Mouse (Mus musculus): ENCODE data around the gene Car10.
A peak's percentile ranks its signal among the peaks of the same experiment; 100 is the strongest.

Gene Car10

GRCm38 (mm10) chr11:93581326-93581725 is 483.5 kb downstream of the Car10 start:
- no peak for DNase-seq

GRCm38 (mm10) chr11:93587788-93588187 is 490.0 kb downstream of the Car10 start:
- no peak for DNase-seq

- DNase-seq: no peak
Measured at GRCm38 (mm10) chr11:93590652-93591051, 492.8 kb downstream of the Car10 start.

- no peak for DNase-seq
Measured at GRCm38 (mm10) chr11:93594033-93594432, 496.2 kb downstream of the Car10 start.

- no peak for DNase-seq
Measured at GRCm38 (mm10) chr11:93598175-93598574, 500.3 kb downstream of the Car10 start.

- no peak for DNase-seq
Measured at GRCm38 (mm10) chr11:93599755-93600154, 501.9 kb downstream of the Car10 start.

- no peak for DNase-seq
Measured at GRCm38 (mm10) chr11:93603575-93603974, 505.7 kb downstream of the Car10 start.

GRCm38 (mm10) chr11:93607111-93607510 is 509.3 kb downstream of the Car10 start:
- DNase-seq: peak in 1 of 2 experiments; percentile 50

- no peak for DNase-seq
Measured at GRCm38 (mm10) chr11:93608716-93609115, 510.9 kb downstream of the Car10 start.

- DNase-seq: peak; percentile 65 to 74
Measured at GRCm38 (mm10) chr11:93612071-93612470, 514.2 kb downstream of the Car10 start.

- peak; percentile 77 to 78 for DNase-seq
Measured at GRCm38 (mm10) chr11:93614851-93615250, 517.0 kb downstream of the Car10 start.

GRCm38 (mm10) chr11:93623605-93624004 is 525.8 kb downstream of the Car10 start:
- DNase-seq: peak in 1 of 2 experiments; percentile 59

GRCm38 (mm10) chr11:93639410-93639809 is 541.6 kb downstream of the Car10 start:
- peak; percentile 53 to 76 for DNase-seq

- DNase-seq: peak; percentile 42 to 46
Measured at GRCm38 (mm10) chr11:93640954-93641353, 543.1 kb downstream of the Car10 start.

GRCm38 (mm10) chr11:93642331-93642730 is 544.5 kb downstream of the Car10 start:
- DNase-seq: peak; percentile 24 to 40

- DNase-seq: peak; percentile 66 to 76
Measured at GRCm38 (mm10) chr11:93643006-93643405, 545.2 kb downstream of the Car10 start.

- peak; percentile 79 to 80 for DNase-seq
Measured at GRCm38 (mm10) chr11:93643436-93643835, 545.6 kb downstream of the Car10 start.

- no peak for DNase-seq
Measured at GRCm38 (mm10) chr11:93646216-93646615, 548.4 kb downstream of the Car10 start.
